Mouse (Mus musculus) left cerebral cortex, postnatal 4 days (tissue): Measurements from ENCODE around the gene Caap1. TPM values are rescaled to one million over a fixed set of nuclear protein-coding genes. Genes with fewer than 3 reads are reported as not detected.

Experiments used
- DNase-seq: peaks from one replicate; pipeline ENCODE4 v3.0.0-alpha.2; 2022
- intact Hi-C: fragments of 180-260 bp; cut with DNase I; formaldehyde crosslinking; loops from one replicate; pipeline ENCODE4 v1.15.1; 2025
- total RNA-seq, 2 experiments: library from RNA; stranded (reverse); gene quantifications; 2 replicates each; pipeline ENCODE4 v1.2.3; 2021

The Caap1 gene
- 10 to 100 TPM in 1 of 2 experiments, 1 to 10 TPM in 1; 8.9 to 10.6 TPM for total RNA-seq

GRCm38 (mm10) chr4:94556265-94557054 is at the start of gene Caap1, which contains the start of gene Gm10306:
Gene Caap1, minus strand, starts transcription at chr4:94556796.
Gene Gm10306, plus strand, starts transcription at chr4:94556546.
- peak; percentile 96 for DNase-seq
- intact Hi-C loops = no loop called here

DNA sequence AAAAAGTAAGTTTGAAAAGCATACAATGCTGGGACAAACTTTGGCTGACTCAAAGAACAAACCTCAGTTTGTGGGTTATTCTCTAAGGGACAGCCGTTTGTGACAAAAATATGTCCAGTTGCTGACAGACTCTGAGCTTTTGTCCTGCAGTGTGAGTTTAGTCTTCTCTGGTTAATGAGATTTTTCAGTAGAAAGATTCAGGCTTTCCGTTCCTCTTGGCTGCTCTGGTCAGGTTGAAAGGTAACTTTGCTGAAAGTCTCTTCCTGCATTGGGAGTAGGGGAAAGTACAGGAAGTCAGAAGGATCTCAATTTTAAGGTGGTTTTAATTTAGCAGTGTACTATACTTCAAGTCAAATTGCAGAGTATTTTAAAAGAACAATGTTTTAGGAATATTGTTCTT is 49.0 kb upstream of the Caap1 start:
- DNase-seq = no peak
- intact Hi-C loops = no loop called here

DNA sequence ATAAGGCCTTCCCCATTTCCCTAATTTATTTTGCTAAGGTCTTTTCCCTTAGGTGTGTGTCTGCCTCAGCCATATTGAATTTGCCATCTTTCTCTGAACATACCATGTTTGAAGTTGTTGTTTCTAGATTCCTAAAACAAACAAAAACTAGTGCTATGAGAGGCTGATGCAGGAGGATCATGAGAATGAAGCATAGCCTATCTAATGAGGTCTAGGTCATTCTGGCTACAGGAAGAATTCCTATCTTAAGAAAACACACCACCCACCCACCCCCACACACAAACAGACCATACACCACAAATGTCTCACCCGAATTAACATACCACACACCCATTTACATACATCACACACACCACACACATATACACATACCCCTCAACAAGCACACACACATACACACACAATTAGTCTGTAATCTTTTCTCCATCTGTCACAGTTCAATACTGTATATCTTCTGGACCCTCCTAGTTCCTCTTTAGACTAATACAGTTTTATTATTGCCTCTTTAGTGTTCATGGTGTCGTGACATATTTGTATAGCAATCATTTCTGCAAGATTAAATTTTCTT is 47.9 kb upstream of the Caap1 start:
- intact Hi-C loops = no loop called here
- DNase-seq = no peak

GRCm38 (mm10) chr4:94603031-94603629 is 46.5 kb upstream of the Caap1 start, which contains the start of gene Plaa:
Gene Plaa, minus strand, starts transcription at chr4:94603244.
- peak; percentile 91 for DNase-seq
- intact Hi-C loops = no loop called here

GRCm38 (mm10) chr4:94602496-94603030 is 46.0 kb upstream of the Caap1 start:
- no peak for DNase-seq
- intact Hi-C loops = no loop called here

- intact Hi-C loops = no loop called here
- no peak for DNase-seq
Measured at GRCm38 (mm10) chr4:94601395-94601794, 44.8 kb upstream of the Caap1 start.

DNA sequence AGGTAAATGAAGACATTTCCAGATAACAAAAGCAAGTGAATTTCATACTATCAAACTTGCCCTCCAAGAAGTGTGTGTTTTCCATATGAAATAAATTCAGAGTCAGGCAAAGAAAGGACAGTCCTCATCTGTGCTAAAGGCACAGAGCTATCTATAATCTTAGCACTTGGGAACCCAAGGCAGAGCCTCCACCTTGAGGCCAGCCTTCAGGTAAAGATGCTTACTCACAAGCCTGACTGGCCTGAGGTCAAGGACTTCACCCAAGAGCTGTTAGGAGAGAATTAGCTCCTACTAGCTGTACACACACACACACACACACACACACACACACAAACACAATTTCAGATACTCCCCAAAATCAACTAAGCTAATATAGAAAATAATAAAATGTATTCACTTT is 36.1 kb upstream of the Caap1 start:
- intact Hi-C loops = no loop called here
- no peak for DNase-seq

GRCm38 (mm10) chr4:94591765-94592381 is 35.3 kb upstream of the Caap1 start:
- no peak for DNase-seq
- intact Hi-C loops = no loop called here

- no peak for DNase-seq
- intact Hi-C loops = no loop called here
Measured at GRCm38 (mm10) chr4:94572677-94573076, 16.1 kb upstream of the Caap1 start.

GRCm38 (mm10) chr4:94564297-94564696 is 7.7 kb upstream of the Caap1 start:
- no peak for DNase-seq
- intact Hi-C loops = no loop called here

GRCm38 (mm10) chr4:94561954-94562648 is 5.5 kb upstream of the Caap1 start:
- intact Hi-C loops = no loop called here
- no peak for DNase-seq

GRCm38 (mm10) chr4:94560316-94560715 is 3.7 kb upstream of the Caap1 start:
- DNase-seq = no peak
- intact Hi-C loops = no loop called here

DNA sequence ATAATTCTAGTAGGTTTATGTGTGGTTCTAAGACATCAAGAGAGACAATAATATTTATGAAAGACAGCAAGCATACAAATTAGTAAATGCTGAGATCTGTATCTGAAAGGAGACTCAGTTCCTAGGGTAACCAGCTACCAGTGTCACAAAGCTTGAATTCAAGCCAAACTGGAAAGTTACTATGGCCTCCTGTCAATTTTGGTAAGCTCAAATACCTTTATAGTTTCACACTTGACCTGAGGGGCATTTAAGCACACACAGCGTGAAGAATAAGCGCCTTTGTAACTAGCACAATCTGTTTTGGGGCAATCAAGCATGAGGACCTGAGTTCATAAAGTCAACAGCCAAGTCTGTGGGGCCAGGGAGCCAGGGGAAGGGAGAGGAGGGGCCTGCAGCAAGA is 2.7 kb upstream of the Caap1 start:
- intact Hi-C loops = no loop called here
- no peak for DNase-seq

- intact Hi-C loops = no loop called here
- no peak for DNase-seq
Measured at GRCm38 (mm10) chr4:94557145-94557544, 549 bp upstream of the Caap1 start.

DNA sequence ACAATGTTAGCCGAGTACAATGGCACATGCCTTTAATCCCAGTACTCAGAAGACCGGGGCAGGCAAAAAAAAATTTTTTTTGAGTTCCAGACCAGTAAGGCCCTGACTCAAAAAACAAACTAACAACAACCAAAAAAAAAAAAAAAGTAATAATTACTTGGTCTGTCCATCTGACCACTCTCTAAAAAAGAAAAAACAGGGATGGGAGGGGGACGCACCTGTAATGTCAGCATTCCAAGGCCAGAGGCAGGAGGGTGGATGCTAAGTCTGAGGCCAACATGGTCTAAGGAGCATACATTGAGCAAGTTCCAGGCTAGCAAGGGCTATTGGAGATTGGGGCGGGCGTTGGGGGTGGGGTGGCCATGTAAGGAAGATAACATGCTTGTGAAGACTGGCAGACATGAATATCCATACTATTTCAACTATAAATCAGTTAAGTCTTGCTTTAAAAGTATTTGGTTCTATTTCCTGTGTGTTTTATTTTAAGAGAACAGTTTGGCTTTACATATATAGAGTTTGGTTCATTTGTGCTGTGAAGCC is 1.6 kb downstream of the Caap1 start:
- intact Hi-C loops = no loop called here
- no peak for DNase-seq

GRCm38 (mm10) chr4:94544321-94544720 is 12.3 kb downstream of the Caap1 start:
- intact Hi-C loops = no loop called here
- DNase-seq = no peak

- intact Hi-C loops = no loop called here
- no peak for DNase-seq
Measured at GRCm38 (mm10) chr4:94543041-94543440, 13.6 kb downstream of the Caap1 start.

DNA sequence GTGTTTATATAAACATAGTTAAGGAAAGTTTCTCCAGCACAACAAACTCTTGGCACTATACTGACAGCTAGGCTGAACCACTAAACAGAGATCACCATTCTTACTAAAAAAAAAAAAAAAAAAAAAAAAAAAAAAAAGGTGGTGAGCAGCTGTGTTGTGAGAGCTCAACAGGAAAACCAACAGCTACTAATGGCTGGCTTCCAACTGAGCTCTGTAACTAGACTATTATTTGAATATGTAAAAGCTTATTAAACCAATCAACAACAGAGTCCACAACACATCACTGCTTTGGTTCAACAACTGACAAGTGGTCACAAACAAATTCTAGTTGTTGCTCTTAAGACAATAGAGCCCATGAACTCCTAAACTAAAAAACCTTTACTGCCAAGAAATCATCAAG is 23.4 kb downstream of the Caap1 start:
- intact Hi-C loops = no loop called here

GRCm38 (mm10) chr4:94529448-94529847 is 27.1 kb downstream of the Caap1 start:
- DNase-seq = no peak
- intact Hi-C loops = no loop called here

More for the DNA sequence above, 23.4 kb downstream of the Caap1 start:
- DNase-seq = no peak

- DNase-seq = no peak
- intact Hi-C loops = no loop called here
Measured at GRCm38 (mm10) chr4:94523321-94523720, 33.3 kb downstream of the Caap1 start.
